Mouse (Mus musculus) mature B cell (primary cell): ENCODE measurements around the gene Elavl3.

Source experiments
- in situ Hi-C: fragments of 300-500 bp; cut with MboI; formaldehyde crosslinking; loops from 2 replicates; pipeline ENCODE4 v1.14.3; 2019

Elavl3 gene

GRCm38 (mm10) chr9:22004546-22004945 is 47.3 kb downstream of the Elavl3 start:
- in situ Hi-C loops: no loop called here

GRCm38 (mm10) chr9:22003163-22003554 is 48.7 kb downstream of the Elavl3 start:
- in situ Hi-C loops: no loop called here

- in situ Hi-C loops: no loop called here
These were observed 49.3 kb downstream of the Elavl3 start, which contains the start of the genes Ccdc151 and Prkcsh for GRCm38 (mm10) chr9:22002194-22003162. Ccdc151 (minus strand) TSS chr9:22002634. Prkcsh (plus strand) TSS chr9:22002806.

GRCm38 (mm10) chr9:22001633-22002032 is 50.2 kb downstream of the Elavl3 start:
- in situ Hi-C loops: no loop called here

- in situ Hi-C loops: no loop called here
These were observed 51.5 kb downstream of the Elavl3 start for GRCm38 (mm10) chr9:22000296-22000695.

GRCm38 (mm10) chr9:21996178-21996867 is 55.5 kb downstream of the Elavl3 start:
- in situ Hi-C loops: no loop called here

GRCm38 (mm10) chr9:21992227-21992626 is 59.6 kb downstream of the Elavl3 start:
- in situ Hi-C loops: no loop called here

GRCm38 (mm10) chr9:21989230-21990110 is 62.4 kb downstream of the Elavl3 start, which contains the start of gene Rgl3:
Rgl3 (minus strand) TSS chr9:21989446.
- in situ Hi-C loops: no loop called here

- in situ Hi-C loops: no loop called here
These were observed 63.3 kb downstream of the Elavl3 start for GRCm38 (mm10) chr9:21988421-21989101.

GRCm38 (mm10) chr9:21987592-21988342 is 64.1 kb downstream of the Elavl3 start:
- in situ Hi-C loops: no loop called here

- in situ Hi-C loops: no loop called here
These were observed 67.9 kb downstream of the Elavl3 start for GRCm38 (mm10) chr9:21983911-21984310.

- in situ Hi-C loops: no loop called here
These were observed 73.3 kb downstream of the Elavl3 start for GRCm38 (mm10) chr9:21978398-21979128.

- in situ Hi-C loops: no loop called here
These were observed 73.9 kb downstream of the Elavl3 start for GRCm38 (mm10) chr9:21977972-21978371.

GRCm38 (mm10) chr9:21977331-21977730 is 74.5 kb downstream of the Elavl3 start:
- in situ Hi-C loops: no loop called here

- in situ Hi-C loops: no loop called here
These were observed 75.1 kb downstream of the Elavl3 start for GRCm38 (mm10) chr9:21976626-21977175.

- in situ Hi-C loops: no loop called here
These were observed 82.5 kb downstream of the Elavl3 start for GRCm38 (mm10) chr9:21969304-21969703.

GRCm38 (mm10) chr9:21968883-21969282 is 82.9 kb downstream of the Elavl3 start:
- in situ Hi-C loops: no loop called here
